Mouse (Mus musculus) MEL-GATA-1-ER (cell line): ENCODE data around the gene Mt2.
A peak's percentile ranks its signal among the peaks of the same experiment; 100 is the strongest.

Experiments
- DNase-seq: peaks from one replicate; pipeline ENCODE4 v3.0.0-alpha.2; 2012; ENCODE audit warnings: low read depth; ENCODE audit errors: extremely low read depth

Mt2 gene

GRCm38 (mm10) chr8:94199202-94199869 lies 26.9 kb downstream of the Mt2 start:
- peak; percentile 64 for DNase-seq

- no peak for DNase-seq
These were observed 31.6 kb downstream of the Mt2 start for GRCm38 (mm10) chr8:94204043-94204442.

GRCm38 (mm10) chr8:94205736-94206135 lies 33.3 kb downstream of the Mt2 start:
- no peak for DNase-seq

GRCm38 (mm10) chr8:94206256-94206655 lies 33.8 kb downstream of the Mt2 start:
- no peak for DNase-seq

GRCm38 (mm10) chr8:94207491-94207890 lies 35.0 kb downstream of the Mt2 start:
- DNase-seq, result no peak

GRCm38 (mm10) chr8:94209639-94210038 lies 37.2 kb downstream of the Mt2 start:
- no peak for DNase-seq

- no peak for DNase-seq
These were observed 37.8 kb downstream of the Mt2 start for GRCm38 (mm10) chr8:94210225-94210624.

- DNase-seq, result no peak
These were observed 41.4 kb downstream of the Mt2 start for GRCm38 (mm10) chr8:94213819-94214218.

GRCm38 (mm10) chr8:94214252-94215173 lies 42.0 kb downstream of the Mt2 start, which contains the start of gene Nup93:
TSS of gene Nup93 (plus strand) at chr8:94214564.
- peak; percentile 95 for DNase-seq
